Comparison of ENCODE assay signal across 31 mouse cellular contexts in genomic region chr7:26800104-26800503, GRCm38 (mm10). TPM values are rescaled to one million over a fixed set of nuclear protein-coding genes. Genes with fewer than 3 reads are reported as not detected.
DNase-seq lines count a peak whose midpoint lies in the region; ATAC-seq and TF ChIP-seq lines count a peak whose summit lies in the region.
"Had no signal": no experiment of that assay in that cellular context is flagged by ENCODE, and none has a peak within 500 bp of the region (broad histone marks: within the 10 kb centered on the region; RNA-seq: fewer than 3 reads in every experiment).

No protein-coding gene starts in this region.

- H3K4me3 ChIP-seq in G1E (ENCODE audit: low read depth, low read length) = no peak overlapping the region
- no peak overlapping the region for H3K4me3 ChIP-seq in forebrain, embryonic 10.5 days
- H3K4me3 ChIP-seq: embryonic facial prominence, embryonic 13.5 days; gastrocnemius, adult 2 months; heart, embryonic 13.5 days; hindbrain, embryonic 15.5 days; kidney, embryonic 15.5 days; limb, embryonic 12.5 days; liver, embryonic 13.5 days; myocyte had no signal

- no peaks in the 10 kb centered on the region for H3K27me3 ChIP-seq in G1E (ENCODE audit: insufficient read depth, low read length)
- H3K27me3 ChIP-seq in forebrain, embryonic 10.5 days (ENCODE audit: poor library complexity, severe bottlenecking) = no peaks in the 10 kb centered on the region
- H3K27me3 ChIP-seq: embryonic facial prominence, embryonic 13.5 days; heart, embryonic 13.5 days; hindbrain, embryonic 15.5 days; kidney, embryonic 15.5 days; limb, embryonic 12.5 days; liver, embryonic 13.5 days had no signal

- no peak for DNase-seq in frontal cortex, adult 2 months (ENCODE audit: extremely low spot score in 1 of 2, low spot score in 1 of 2)
- DNase-seq in 3T3-L1 (ENCODE audit: low read depth, low spot score) = peak; percentile 46
- no peak for DNase-seq in G1E (ENCODE audit: low spot score)
- peak; percentile 17 for DNase-seq in adrenal gland, postnatal 25 days
- DNase-seq in cerebellum, postnatal 14 days = no peak
- no peak for DNase-seq in forebrain, embryonic 10.5 days (ENCODE audit: extremely low spot score, low spot score)
- DNase-seq in retina, postnatal 1 day = no peak
- DNase-seq: cerebellum, adult 11 months; cerebellum, postnatal 10 days; forebrain, postnatal 0 days; gastrocnemius, adult 2 months; heart, postnatal 36 days; kidney, postnatal 4 days; layer of hippocampus, adult 9-11 months; liver, embryonic 13.5 days; midbrain, embryonic 14.5 days; right cerebral cortex, postnatal 14 days; thymus, adult 18-20 months had no signal

- no peaks in the 10 kb centered on the region for H3K9me3 ChIP-seq in G1E (replicated peaks)
- H3K9me3 ChIP-seq in forebrain, embryonic 10.5 days = 0 out of 2 replicates have a peak, but pooled peaks cover 5% of the 10 kb centered on the region
- H3K9me3 ChIP-seq: hindbrain, embryonic 15.5 days; kidney, embryonic 15.5 days had no signal

- peaks cover 5% of the 10 kb centered on the region for H3K4me1 ChIP-seq in G1E (ENCODE audit: insufficient read depth, low read depth, low read length)
- no peaks in the 10 kb centered on the region for H3K4me1 ChIP-seq in forebrain, embryonic 10.5 days
- H3K4me1 ChIP-seq: embryonic facial prominence, embryonic 13.5 days; heart, embryonic 13.5 days; hindbrain, embryonic 15.5 days; kidney, embryonic 15.5 days; limb, embryonic 12.5 days; liver, embryonic 13.5 days had no signal

- no peaks in the 10 kb centered on the region for H3K36me3 ChIP-seq in G1E (replicated peaks)
- H3K36me3 ChIP-seq in forebrain, embryonic 10.5 days (replicated peaks) = no peaks in the 10 kb centered on the region
- H3K36me3 ChIP-seq: embryonic facial prominence, embryonic 13.5 days; heart, embryonic 13.5 days; hindbrain, embryonic 15.5 days; kidney, embryonic 15.5 days; limb, embryonic 12.5 days; liver, embryonic 13.5 days had no signal

- ATAC-seq in frontal cortex, adult (ENCODE audit: low TSS enrichment) = peak; percentile 81; the same call in 1 of the 2 replicates
- peak; percentile 60 for ATAC-seq in G1E (ENCODE audit: extremely low read depth, insufficient number of reproducible peaks, low FRiP score, poor library complexity, severe bottlenecking)
- ATAC-seq: forebrain, postnatal 0 days; intestine, embryonic 16.5 days had no signal

- no peak overlapping the region for H3K27ac ChIP-seq in forebrain, embryonic 10.5 days
- H3K27ac ChIP-seq: embryonic facial prominence, embryonic 13.5 days; gastrocnemius, adult 2 months; heart, embryonic 13.5 days; hindbrain, embryonic 15.5 days; kidney, embryonic 15.5 days; limb, embryonic 12.5 days; liver, embryonic 13.5 days had no signal

- TF ChIP-seq CTCF in G1E (IDR thresholded peaks at IDR 0.05; ENCODE audit: low read depth, low read length) = no peak

RNA-seq across cellular contexts. Expression of gene Cyp2g1, which starts 8.6 kb away (rescaled TPM):
- 0.20 and 5.4 TPM in 2 replicates for polyA plus RNA-seq in frontal cortex, adult 2 months (2012; rRNA removed)
- total RNA-seq in G1E (2014; fragmentation: Nextera tagmentation) (not detected in 2 replicates), G1E (2017) (not detected in 2 replicates)
- polyA plus RNA-seq in G1E (2012) = not detected in 2 replicates
- total RNA-seq in adrenal gland, postnatal 25 days (2021) = not detected in 2 replicates
- polyA plus RNA-seq in forebrain, embryonic 10.5 days (2016; fragmentation: Nextera tagmentation; extraction: Ambion mirVana) = not detected in 2 replicates
- total RNA-seq: forebrain, postnatal 0 days; gastrocnemius, adult 2 months; granulocyte monocyte progenitor cell, adult 5-6 weeks; heart, postnatal 36 days had no signal
- polyA plus RNA-seq: forebrain, postnatal 0 days; heart, embryonic 13.5 days; hindbrain, embryonic 15.5 days; intestine, embryonic 16.5 days; kidney, embryonic 15.5 days; limb, embryonic 12.5 days; liver, embryonic 13.5 days; lung, embryonic 16.5 days; myocyte; neural tube, embryonic 14.5 days; spleen, adult 2 months; stomach, embryonic 14.5 days had no signal

RNA-seq across cellular contexts. Expression of gene Cyp2a5, which starts 35.0 kb away (rescaled TPM):
- 1.2 and 10.3 TPM in 2 replicates for polyA plus RNA-seq in frontal cortex, adult 2 months (2012; rRNA removed)
- total RNA-seq in G1E (2014; fragmentation: Nextera tagmentation) (not detected in 2 replicates), G1E (2017) (not detected in 2 replicates)
- not detected in 2 replicates for polyA plus RNA-seq in G1E (2012)
- 0.49 and 7.2 TPM in 2 replicates for total RNA-seq in adrenal gland, postnatal 25 days (2021)
- not detected in 2 replicates for polyA plus RNA-seq in forebrain, embryonic 10.5 days (2016; fragmentation: Nextera tagmentation; extraction: Ambion mirVana)
- total RNA-seq: gastrocnemius, adult 2 months; granulocyte monocyte progenitor cell, adult 5-6 weeks; heart, postnatal 36 days had no signal
- polyA plus RNA-seq: heart, embryonic 13.5 days; kidney, embryonic 15.5 days; limb, embryonic 12.5 days; lung, embryonic 16.5 days; myocyte; spleen, adult 2 months; stomach, embryonic 14.5 days had no signal

RNA-seq across cellular contexts. Expression of gene Cyp2b19, which starts 43.2 kb away (rescaled TPM):
- polyA plus RNA-seq in frontal cortex, adult 2 months (2012; rRNA removed) = not detected in 2 replicates
- total RNA-seq in G1E (2014; fragmentation: Nextera tagmentation) = not detected in 2 replicates
- 0.06 and 0.16 TPM in 2 replicates for total RNA-seq in G1E (2017)
- not detected in 2 replicates for polyA plus RNA-seq in G1E (2012)
- total RNA-seq in adrenal gland, postnatal 25 days (2021) = not detected in 2 replicates
- polyA plus RNA-seq in forebrain, embryonic 10.5 days (2016; fragmentation: Nextera tagmentation; extraction: Ambion mirVana) = 0.06 TPM in 1 of 2 replicates, not detected in the other
- total RNA-seq: forebrain, postnatal 0 days; gastrocnemius, adult 2 months; granulocyte monocyte progenitor cell, adult 5-6 weeks; heart, postnatal 36 days had no signal
- polyA plus RNA-seq: embryonic facial prominence, embryonic 13.5 days; heart, embryonic 13.5 days; intestine, embryonic 16.5 days; kidney, embryonic 15.5 days; limb, embryonic 12.5 days; liver, embryonic 13.5 days; lung, embryonic 16.5 days; myocyte; spleen, adult 2 months; stomach, embryonic 14.5 days had no signal

Comparison
In these comparisons a context has a peak if more than half of its experiments do, and no peak if none do; other contexts are left out.
1. DNase-seq: peak in 3T3-L1 (single experiment) and adrenal gland, postnatal 25 days (single experiment); none in frontal cortex, adult 2 months (0 of 2), G1E (single experiment), cerebellum, postnatal 14 days (0 of 2), forebrain, embryonic 10.5 days (single experiment) and retina, postnatal 1 day (single experiment).